Mouse (Mus musculus) kidney, embryonic 16.5 days (tissue): ENCODE data around the gene Eif4a2. TPM values are rescaled to one million over a fixed set of nuclear protein-coding genes. Genes with fewer than 3 reads are reported as not detected.

ENCODE experiments used
- ATAC-seq: fragments of 200-750 bp; cut with Nextera tagmentation; 2 replicates; pipeline ENCODE4 v1.8.0; 2017; ENCODE audit warnings: moderate TSS enrichment; ENCODE audit not compliant: low FRiP score, low TSS enrichment
- H3K27ac ChIP-seq: fragments of 300-500 bp; sonication (generic); 2 replicates; pipeline ENCODE4 v1.5.1; 2014; ENCODE audit warnings: low read length
- H3K27me3 ChIP-seq: fragments of 300-500 bp; sonication (generic); 2 replicates; pipeline ENCODE4 v1.6.1; 2014; ENCODE audit warnings: low read length, control low read depth, mixed read lengths; ENCODE audit not compliant: insufficient read depth
- H3K36me3 ChIP-seq: fragments of 300-500 bp; sonication (generic); 2 replicates; pipeline ENCODE4 v1.6.1; 2014; ENCODE audit warnings: low read length, control low read depth, mixed read lengths; ENCODE audit not compliant: insufficient read depth
- H3K4me1 ChIP-seq: fragments of 300-500 bp; sonication (generic); 2 replicates; pipeline ENCODE4 v1.6.1; 2014; ENCODE audit warnings: low read length, control low read depth, mixed read lengths; ENCODE audit not compliant: insufficient read depth
- H3K4me2 ChIP-seq: fragments of 300-500 bp; sonication (generic); replicated peaks from 2 replicates; pipeline ENCODE4 v1.6.1; 2014; ENCODE audit warnings: low read depth, low read length
- H3K4me3 ChIP-seq: fragments of 300-500 bp; sonication (generic); 2 replicates; pipeline ENCODE4 v1.5.1; 2014; ENCODE audit warnings: mild to moderate bottlenecking, low read length
- H3K9ac ChIP-seq: fragments of 300-500 bp; sonication (generic); replicated peaks from 2 replicates; pipeline ENCODE4 v1.6.1; 2014; ENCODE audit warnings: low read length
- H3K9me3 ChIP-seq: fragments of 300-500 bp; sonication (generic); 2 replicates; pipeline ENCODE4 v1.6.1; 2016; ENCODE audit warnings: low read length, control low read depth
- WGBS: fragments of 180-500 bp; shearing (Covaris S2); extraction: QIAGEN DNeasy Blood & Tissue Kit; methylation state at CpG from one replicate; pipeline ENCODE4 v1.1.7; 2014; 5-methylcytosine and 5-hydroxymethylcytosine counted together
- polyA plus RNA-seq: library from polyadenylated mRNA; unstranded; fragments of >200 nt; fragmentation: Nextera tagmentation; extraction: Ambion mirVana; gene quantifications from 2 replicates; pipeline ENCODE4 v1.2.1, GENCODE M21; 2015

The Eif4a2 gene
- polyA plus RNA-seq, 1 experiment from 2014 or later: 238 TPM

DNA sequence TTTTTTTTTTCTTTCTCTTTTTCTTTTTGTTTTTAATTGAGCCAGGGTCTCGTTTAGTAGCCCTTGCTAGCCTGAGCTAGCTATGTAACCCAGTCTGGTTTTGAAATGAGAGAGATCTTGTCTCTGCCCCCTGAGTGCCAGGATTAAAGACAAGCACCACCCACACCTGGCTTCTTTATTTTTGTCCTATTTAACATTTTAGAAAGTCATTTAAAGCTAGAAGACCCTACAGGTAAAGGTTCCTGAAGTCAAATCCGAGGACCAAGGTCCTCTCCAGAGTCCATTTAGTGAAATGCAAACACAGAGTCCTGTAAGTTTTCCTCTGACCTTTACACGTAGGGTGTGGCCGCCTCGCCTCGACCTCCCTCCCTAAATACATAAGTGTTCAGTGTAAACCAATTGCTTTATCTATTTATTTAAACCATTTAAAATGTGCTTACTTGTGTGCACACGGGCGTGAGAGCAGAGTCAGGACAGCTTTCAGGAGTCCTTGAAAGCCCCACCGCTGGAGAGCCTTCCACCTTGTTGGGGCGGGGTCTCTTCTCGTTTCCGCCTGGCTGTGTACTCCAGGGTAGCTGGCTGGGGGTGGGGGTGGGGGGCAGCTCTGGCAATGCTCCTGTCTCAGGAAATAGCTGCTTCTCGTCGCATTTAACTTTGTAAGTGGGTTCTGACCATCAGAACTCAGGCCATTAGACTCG lies 4.8 kb upstream of the Eif4a2 start:
- 10% methylated on average over 15 of the region's 15 CpGs for WGBS
- H3K27ac ChIP-seq: no peak overlapping the region
- H3K4me3 ChIP-seq: peak overlapping the region; percentile 46
- ATAC-seq: no peak
- no peaks in the 10 kb centered on the region for H3K36me3 ChIP-seq
- no peaks in the 10 kb centered on the region for H3K27me3 ChIP-seq
- peak overlapping the region; percentile 67 for H3K4me2 ChIP-seq
- H3K9ac ChIP-seq: peak overlapping the region; percentile 60
- no peaks in the 10 kb centered on the region for H3K9me3 ChIP-seq
- H3K4me1 ChIP-seq: peaks cover 11% of the 10 kb centered on the region

DNA sequence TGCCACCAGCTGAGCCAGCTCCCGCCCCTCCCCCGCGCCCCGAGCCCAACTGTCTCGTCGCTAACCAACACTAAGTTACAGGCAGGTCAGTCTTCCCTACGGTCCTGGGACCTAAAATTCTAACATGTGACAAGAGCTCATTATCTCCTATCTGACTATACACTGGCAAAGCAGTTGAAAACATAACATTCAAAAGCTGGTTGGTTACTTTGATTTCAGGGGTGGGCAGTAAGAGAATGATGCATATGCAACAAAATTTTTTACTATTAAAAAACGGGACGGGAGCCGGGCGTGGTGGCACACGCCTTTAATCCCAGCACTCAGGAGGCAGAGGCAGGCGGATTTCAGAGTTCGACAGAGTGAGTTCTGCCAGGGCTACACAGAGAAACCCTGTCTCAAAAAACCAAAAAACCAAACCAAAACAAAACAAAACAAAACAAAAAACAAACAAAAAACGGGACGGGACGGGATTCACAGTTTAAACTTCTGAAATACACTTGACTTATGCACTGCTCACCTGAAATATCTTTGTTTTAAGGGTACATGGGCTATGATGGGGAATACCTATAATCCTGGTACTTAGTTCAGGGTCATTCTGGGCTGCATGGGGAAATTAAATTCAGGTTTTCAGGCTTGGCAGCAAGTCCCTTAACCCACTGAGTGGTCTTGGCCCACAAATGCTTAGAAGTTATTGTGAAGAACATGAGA lies 4.1 kb upstream of the Eif4a2 start:
- no peak overlapping the region for H3K27ac ChIP-seq
- no peaks in the 10 kb centered on the region for H3K27me3 ChIP-seq
- peak overlapping the region; percentile 46 for H3K4me3 ChIP-seq
- 43% methylated on average over 17 of the region's 17 CpGs for WGBS
- peak overlapping the region; percentile 67 for H3K4me2 ChIP-seq
- no peaks in the 10 kb centered on the region for H3K9me3 ChIP-seq
- peaks cover 11% of the 10 kb centered on the region for H3K4me1 ChIP-seq
- ATAC-seq: no peak
- H3K9ac ChIP-seq: peak overlapping the region; percentile 60
- no peaks in the 10 kb centered on the region for H3K36me3 ChIP-seq

DNA sequence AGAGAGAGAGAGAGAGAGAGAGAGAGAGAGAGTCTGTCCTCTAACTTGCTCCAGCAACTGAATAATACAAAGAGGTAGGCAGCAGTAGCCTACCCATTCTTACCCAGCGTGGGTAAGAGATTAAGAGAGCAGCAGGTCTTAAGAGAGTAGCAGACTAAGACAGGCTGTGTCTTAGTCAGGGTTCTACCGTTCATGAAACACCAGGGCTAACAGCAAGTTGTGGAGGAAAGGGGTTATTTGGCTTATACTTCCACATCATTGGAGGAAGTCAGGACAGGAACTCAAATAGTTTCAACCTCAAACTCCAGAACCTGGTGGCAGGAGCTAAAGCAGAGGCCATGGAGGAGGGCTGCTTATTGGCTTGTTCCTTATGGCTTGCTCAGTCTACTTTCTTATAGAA lies 3.4 kb upstream of the Eif4a2 start:
- no peak overlapping the region for H3K4me2 ChIP-seq
- H3K4me3 ChIP-seq: no peak overlapping the region
- no peaks in the 10 kb centered on the region for H3K9me3 ChIP-seq
- no peak overlapping the region for H3K9ac ChIP-seq
- WGBS: 71% methylated on average over 2 of the region's 2 CpGs
- no peak overlapping the region for H3K27ac ChIP-seq
- peaks cover 11% of the 10 kb centered on the region for H3K4me1 ChIP-seq
- no peaks in the 10 kb centered on the region for H3K27me3 ChIP-seq
- no peak for ATAC-seq
- peaks cover 3% of the 10 kb centered on the region for H3K36me3 ChIP-seq

DNA sequence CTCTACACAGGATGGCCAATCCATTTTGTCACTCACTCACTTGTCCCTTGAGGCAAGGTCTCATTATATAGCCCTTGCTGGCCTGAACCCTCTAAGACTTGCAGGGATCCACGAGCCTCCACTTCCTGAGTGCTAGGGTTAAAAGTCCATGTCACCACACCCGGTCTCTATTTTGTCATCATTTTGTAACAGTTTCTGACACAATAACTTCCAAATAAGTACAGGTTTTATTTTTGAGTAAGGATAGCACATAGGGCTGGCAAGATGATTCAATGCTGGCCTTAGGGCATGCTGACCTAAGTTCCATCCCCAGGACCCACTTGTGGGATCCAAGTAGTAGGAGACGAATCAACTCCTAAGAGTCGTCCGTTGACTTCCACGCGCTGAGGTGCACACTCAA lies 1.1 kb upstream of the Eif4a2 start:
- H3K27ac ChIP-seq: no peak overlapping the region
- no peaks in the 10 kb centered on the region for H3K9me3 ChIP-seq
- 75% methylated on average over 7 of the region's 7 CpGs for WGBS
- peaks cover 15% of the 10 kb centered on the region for H3K4me1 ChIP-seq
- ATAC-seq: no peak
- no peak overlapping the region for H3K4me3 ChIP-seq
- H3K9ac ChIP-seq: no peak overlapping the region
- no peaks in the 10 kb centered on the region for H3K27me3 ChIP-seq
- H3K36me3 ChIP-seq: peaks cover 22% of the 10 kb centered on the region
- H3K4me2 ChIP-seq: no peak overlapping the region

DNA sequence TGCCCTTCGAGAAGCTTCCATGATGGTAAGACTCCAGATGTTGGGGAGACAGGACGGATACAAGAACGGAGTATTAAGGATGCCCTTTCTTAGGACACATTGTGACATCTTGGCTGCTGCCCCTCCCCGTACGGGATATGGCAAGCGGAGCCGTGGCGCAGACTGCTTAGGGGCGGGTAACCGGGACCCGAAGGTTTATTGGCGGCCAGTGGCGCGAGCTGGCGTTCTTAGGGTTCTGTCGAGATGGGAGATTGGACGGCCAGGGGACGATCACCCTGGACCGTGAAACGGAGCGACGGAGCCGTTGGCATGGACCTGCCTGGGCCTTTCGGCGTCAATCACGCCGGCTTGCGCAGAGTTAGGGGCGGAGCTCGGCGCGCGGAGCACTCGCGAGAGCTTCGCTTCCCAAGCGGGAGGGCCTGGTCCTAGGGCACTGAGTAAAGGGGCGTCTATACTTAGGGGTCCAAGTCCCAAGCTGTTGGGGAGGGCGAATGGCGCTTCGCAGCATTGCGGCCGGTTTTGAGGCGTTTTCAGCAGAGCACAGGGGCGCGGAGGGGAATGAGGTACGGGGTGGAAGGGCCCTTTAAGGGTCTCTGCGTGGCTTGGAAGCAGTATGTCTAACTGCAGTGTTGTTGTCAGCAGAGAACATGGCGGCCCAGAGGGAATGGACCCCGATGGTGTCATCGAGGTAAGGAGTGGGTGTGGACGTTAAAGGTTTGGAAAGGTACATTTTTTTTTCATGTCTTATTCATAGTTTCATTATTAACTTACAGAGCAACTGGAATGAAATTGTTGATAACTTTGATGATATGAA lies 909 bp downstream of the Eif4a2 start:
- no peaks in the 10 kb centered on the region for H3K9me3 ChIP-seq
- WGBS: under 1% methylated on average over 52 of the region's 52 CpGs
- peak; percentile 88 for ATAC-seq
- H3K4me2 ChIP-seq: peak overlapping the region; percentile 95
- H3K9ac ChIP-seq: peak overlapping the region; percentile 100
- H3K36me3 ChIP-seq: peaks cover 42% of the 10 kb centered on the region
- H3K27ac ChIP-seq: peak overlapping the region; percentile 99
- H3K4me1 ChIP-seq: peaks cover 21% of the 10 kb centered on the region
- H3K4me3 ChIP-seq: peak overlapping the region; percentile 99
- H3K27me3 ChIP-seq: no peaks in the 10 kb centered on the region

DNA sequence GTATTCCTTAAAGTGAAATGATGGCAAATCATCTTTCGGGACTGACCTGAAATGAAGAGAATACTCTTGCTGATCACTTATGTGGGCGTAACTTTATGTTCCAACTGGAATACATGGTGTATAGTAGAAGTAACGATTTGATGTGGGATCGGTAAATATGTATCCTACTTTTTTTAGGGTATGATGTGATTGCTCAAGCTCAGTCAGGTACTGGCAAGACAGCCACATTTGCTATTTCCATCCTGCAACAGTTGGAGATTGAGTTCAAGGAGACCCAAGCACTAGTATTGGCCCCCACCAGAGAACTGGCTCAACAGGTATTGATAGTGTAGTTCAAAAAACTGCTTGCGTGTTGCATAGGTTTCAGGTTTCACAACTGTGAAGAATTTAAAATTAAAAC lies 1.7 kb downstream of the Eif4a2 start:
- Histone ChIP-seq H3K27ac (peak overlapping the region; percentile 99; the same call in 1 of the 2 replicates), H3K4me2 (peak overlapping the region; percentile 95), H3K4me3 (peak overlapping the region; percentile 99), H3K36me3 (peaks cover 43% of the 10 kb centered on the region), H3K27me3 (no peaks in the 10 kb centered on the region), H3K4me1 (peaks cover 21% of the 10 kb centered on the region), H3K9me3 (no peaks in the 10 kb centered on the region), H3K9ac (peak overlapping the region; percentile 100)
- WGBS: 1% methylated on average over 5 of the region's 5 CpGs
- ATAC-seq: no peak

DNA sequence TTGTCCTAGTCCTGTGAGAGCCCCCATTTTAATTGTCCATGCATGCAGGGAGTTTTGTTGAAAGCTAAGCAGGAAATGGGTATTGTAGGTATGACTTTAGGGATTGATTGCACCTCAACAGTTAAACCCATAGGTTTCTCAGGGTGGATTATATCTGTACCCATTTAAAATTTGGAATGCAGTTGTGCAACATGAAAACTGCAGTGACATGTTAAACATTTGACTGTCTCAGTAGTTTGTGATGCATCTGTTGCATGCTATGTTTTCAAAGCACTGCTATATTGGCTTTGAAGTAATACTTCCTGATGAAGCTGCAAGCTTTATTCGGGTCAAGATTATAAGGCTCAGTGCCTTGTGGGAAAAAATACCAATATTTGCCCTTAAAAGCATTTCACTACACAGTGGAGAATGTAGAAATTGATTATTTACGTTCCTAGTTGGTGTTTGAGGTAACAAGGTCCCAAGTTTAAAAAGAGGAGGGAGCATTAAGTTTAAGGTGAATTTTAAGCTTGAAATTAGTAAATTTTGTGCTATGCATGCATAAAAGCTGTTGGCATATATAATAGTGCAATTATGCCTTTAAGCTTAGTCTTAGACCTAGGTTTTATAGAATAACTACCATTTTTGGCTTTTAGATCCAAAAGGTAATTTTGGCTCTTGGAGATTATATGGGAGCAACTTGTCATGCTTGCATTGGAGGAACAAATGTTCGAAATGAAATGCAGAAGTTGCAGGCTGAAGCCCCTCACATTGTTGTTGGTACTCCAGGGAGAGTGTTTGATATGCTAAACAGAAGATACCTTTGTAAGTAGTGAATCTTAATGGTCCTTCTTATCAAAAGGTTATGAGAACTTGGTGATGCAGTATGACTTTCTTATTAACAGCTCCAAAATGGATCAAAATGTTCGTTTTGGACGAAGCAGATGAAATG lies 2.4 kb downstream of the Eif4a2 start:
- H3K4me1 ChIP-seq: peaks cover 21% of the 10 kb centered on the region
- peak overlapping the region; percentile 95 for H3K4me2 ChIP-seq
- H3K36me3 ChIP-seq: peaks cover 50% of the 10 kb centered on the region
- no peaks in the 10 kb centered on the region for H3K9me3 ChIP-seq
- H3K27me3 ChIP-seq: no peaks in the 10 kb centered on the region
- H3K9ac ChIP-seq: peak overlapping the region; percentile 100
- no peak overlapping the region; the same call in 1 of the 2 replicates for H3K27ac ChIP-seq
- H3K4me3 ChIP-seq: peak overlapping the region; percentile 99
- no peak for ATAC-seq
- 41% methylated on average over 5 of the region's 5 CpGs for WGBS

DNA sequence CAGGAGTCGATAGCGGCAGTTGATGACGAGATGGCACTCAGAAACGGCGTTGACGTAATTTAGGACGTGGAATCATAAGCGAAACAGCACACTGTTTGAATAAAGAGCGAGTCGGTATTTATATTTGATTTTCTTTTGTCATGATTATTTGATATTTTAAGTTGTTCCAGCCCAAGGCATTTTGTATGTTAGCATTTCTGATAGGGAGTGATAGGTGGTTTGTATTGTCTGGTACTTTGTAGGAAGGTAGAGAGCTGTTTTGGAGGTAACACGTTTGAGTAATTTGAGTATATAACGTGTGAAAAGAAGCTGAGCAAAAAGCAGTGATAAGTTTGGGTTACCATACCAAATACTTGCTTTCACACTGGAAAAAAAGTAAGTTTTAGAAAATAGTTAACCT lies 5.1 kb downstream of the Eif4a2 start:
- peaks cover 53% of the 10 kb centered on the region for H3K36me3 ChIP-seq
- ATAC-seq: no peak
- H3K27me3 ChIP-seq: no peaks in the 10 kb centered on the region
- H3K4me2 ChIP-seq: no peak overlapping the region
- H3K27ac ChIP-seq: no peak overlapping the region
- H3K4me3 ChIP-seq: no peak overlapping the region
- H3K4me1 ChIP-seq: peaks cover 21% of the 10 kb centered on the region
- H3K9me3 ChIP-seq: no peaks in the 10 kb centered on the region
- 76% methylated on average over 12 of the region's 12 CpGs for WGBS
- H3K9ac ChIP-seq: no peak overlapping the region

DNA sequence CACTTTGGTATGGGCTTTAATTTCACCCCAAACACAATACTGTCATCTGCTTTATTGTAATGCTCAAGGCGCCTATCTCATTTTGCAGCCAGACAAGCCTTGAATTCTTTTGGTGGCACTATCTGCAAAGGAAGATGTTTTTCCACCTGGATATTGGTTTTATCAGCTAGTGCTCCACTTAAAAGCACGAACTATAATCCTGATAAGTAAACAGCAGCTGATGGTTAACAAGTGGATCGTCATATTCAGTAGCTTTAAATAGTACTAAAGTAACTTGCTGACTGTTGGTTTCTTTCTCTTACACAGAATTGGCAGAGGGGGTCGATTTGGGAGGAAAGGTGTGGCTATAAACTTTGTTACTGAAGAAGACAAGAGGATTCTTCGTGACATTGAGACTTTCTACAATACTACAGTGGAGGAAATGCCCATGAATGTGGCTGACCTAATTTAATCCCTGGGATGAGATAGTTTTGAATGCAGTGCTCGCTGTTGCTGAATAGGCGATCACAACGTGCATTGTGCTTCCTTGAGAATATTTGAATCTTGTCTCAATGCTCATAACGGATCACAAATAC lies 5.7 kb downstream of the Eif4a2 start:
- peaks cover 53% of the 10 kb centered on the region for H3K36me3 ChIP-seq

More for the DNA sequence above, 5.7 kb downstream of the Eif4a2 start:
- Histone ChIP-seq H3K4me1 (peaks cover 21% of the 10 kb centered on the region), H3K4me3 (no peak overlapping the region), H3K27ac (0 out of 2 replicates have a peak overlapping the region, but pooled peaks have one; percentile 9), H3K9me3 (no peaks in the 10 kb centered on the region), H3K27me3 (no peaks in the 10 kb centered on the region), H3K9ac (no peak overlapping the region), H3K4me2 (no peak overlapping the region)
- no peak for ATAC-seq
- WGBS: 56% methylated on average over 9 of the region's 9 CpGs
